Mouse (Mus musculus) intestine, embryonic 14.5 days (tissue): Measurements from ENCODE around the gene Rpa3. TPM values are rescaled to one million over a fixed set of nuclear protein-coding genes. Genes with fewer than 3 reads are reported as not detected.

Experiments
- ATAC-seq: fragments of 200-750 bp; cut with Nextera tagmentation; replicated peaks from 2 replicates; pipeline ENCODE4 v1.8.0; 2017; ENCODE audit warnings: low read depth, moderate number of reproducible peaks, moderate TSS enrichment, moderate library complexity; ENCODE audit not compliant: low FRiP score, low TSS enrichment
- DNase-seq: peaks from one replicate; pipeline ENCODE4 v3.0.0-alpha.2; 2018; ENCODE audit warnings: low spot score
- H3K27ac ChIP-seq: fragments of 300-500 bp; sonication (generic); 2 replicates; pipeline ENCODE4 v1.5.1; 2014; ENCODE audit warnings: low read depth, mild to moderate bottlenecking, control low read depth
- H3K27me3 ChIP-seq: fragments of 300-500 bp; sonication (generic); replicated peaks from 2 replicates; pipeline ENCODE4 v1.6.1; 2014; ENCODE audit warnings: low read length, control low read depth; ENCODE audit not compliant: control insufficient read depth, insufficient read depth
- H3K36me3 ChIP-seq: fragments of 300-500 bp; sonication (generic); 2 replicates; pipeline ENCODE4 v1.6.1; 2014; ENCODE audit warnings: low read length, control low read depth; ENCODE audit not compliant: control insufficient read depth, insufficient read depth
- H3K4me1 ChIP-seq: fragments of 300-500 bp; sonication (generic); replicated peaks from 2 replicates; pipeline ENCODE4 v1.6.1; 2014; ENCODE audit warnings: low read length, control low read depth, mixed read lengths; ENCODE audit not compliant: control insufficient read depth, insufficient read depth
- H3K4me2 ChIP-seq: fragments of 300-500 bp; sonication (generic); 2 replicates; pipeline ENCODE4 v1.6.1; 2014; ENCODE audit warnings: low read length
- H3K4me3 ChIP-seq: fragments of 300-500 bp; sonication (generic); 2 replicates; pipeline ENCODE4 v1.5.1; 2014; ENCODE audit warnings: low read depth, low read length, control low read depth, mixed read lengths
- H3K9ac ChIP-seq: fragments of 300-500 bp; sonication (generic); 2 replicates; pipeline ENCODE4 v1.6.1; 2014; ENCODE audit warnings: mild to moderate bottlenecking, low read length
- H3K9me3 ChIP-seq: fragments of 300-500 bp; sonication (generic); 2 replicates; pipeline ENCODE4 v1.6.1; 2016; ENCODE audit warnings: low read length, control low read depth; ENCODE audit not compliant: control insufficient read depth
- WGBS: fragments of 180-500 bp; shearing (Covaris S2); extraction: QIAGEN DNeasy Blood & Tissue Kit; methylation state at CpG from one replicate; pipeline ENCODE4 v1.1.7; 2014; 5-methylcytosine and 5-hydroxymethylcytosine counted together
- polyA plus RNA-seq: library from polyadenylated mRNA; unstranded; fragments of >200 nt; fragmentation: Nextera tagmentation; extraction: Ambion mirVana; gene quantifications from 2 replicates; pipeline ENCODE4 v1.2.1, GENCODE M21; 2014

Gene Rpa3
- polyA plus RNA-seq = 158 and 160 TPM in 2 replicates

GRCm38 (mm10) chr6:8259004-8259666 lies at the start of gene Rpa3, which contains the start of the genes Umad1 and Gm45062:
TSS of gene Rpa3 (minus strand) at chr6:8259173.
TSS of gene Umad1 (plus strand) at chr6:8259288.
TSS of gene Gm45062 (plus strand) at chr6:8259450.
- Histone ChIP-seq H3K27ac (peak within 1 kb of the TSS; percentile 54; the same call in 1 of the 2 replicates), H3K27me3 (no peaks in the 10 kb centered on the region), H3K4me1 (no peaks in the 10 kb centered on the region; the same call in 1 of the 2 replicates), H3K9me3 (no peaks in the 10 kb centered on the region), H3K4me3 (peak within 1 kb of the TSS; percentile 62), H3K36me3 (peaks cover 16% of the 10 kb centered on the region; the same call in 1 of the 2 replicates), H3K9ac (peak within 1 kb of the TSS; percentile 72), H3K4me2 (peak within 1 kb of the TSS; percentile 88)
- peak; percentile 100 for ATAC-seq
- DNase-seq = peak; percentile 93
- WGBS = under 1% methylated on average over 64 of the region's 64 CpGs

GRCm38 (mm10) chr6:8307878-8308775 lies 49.2 kb upstream of the Rpa3 start:
- no peak overlapping the region for H3K27ac ChIP-seq
- ATAC-seq (no peak), DNase-seq (no peak)
- 73% methylated on average over 6 of the region's 6 CpGs for WGBS
- H3K36me3 ChIP-seq = no peaks in the 10 kb centered on the region
- no peak overlapping the region for H3K4me2 ChIP-seq
- H3K9me3 ChIP-seq = no peaks in the 10 kb centered on the region
- no peak overlapping the region for H3K4me3 ChIP-seq
- no peaks in the 10 kb centered on the region for H3K4me1 ChIP-seq
- no peaks in the 10 kb centered on the region for H3K27me3 ChIP-seq
- no peak overlapping the region for H3K9ac ChIP-seq

- H3K27me3 ChIP-seq = no peaks in the 10 kb centered on the region
- no peaks in the 10 kb centered on the region for H3K9me3 ChIP-seq
- H3K9ac ChIP-seq = no peak overlapping the region
- H3K27ac ChIP-seq = no peak overlapping the region
- no peaks in the 10 kb centered on the region for H3K4me1 ChIP-seq
- no peak overlapping the region for H3K4me2 ChIP-seq
- no peaks in the 10 kb centered on the region for H3K36me3 ChIP-seq
- 90% methylated on average over 6 of the region's 6 CpGs for WGBS
- ATAC-seq (no peak), DNase-seq (no peak)
- H3K4me3 ChIP-seq = no peak overlapping the region
Measured at GRCm38 (mm10) chr6:8299066-8299863, 40.3 kb upstream of the Rpa3 start.

DNA sequence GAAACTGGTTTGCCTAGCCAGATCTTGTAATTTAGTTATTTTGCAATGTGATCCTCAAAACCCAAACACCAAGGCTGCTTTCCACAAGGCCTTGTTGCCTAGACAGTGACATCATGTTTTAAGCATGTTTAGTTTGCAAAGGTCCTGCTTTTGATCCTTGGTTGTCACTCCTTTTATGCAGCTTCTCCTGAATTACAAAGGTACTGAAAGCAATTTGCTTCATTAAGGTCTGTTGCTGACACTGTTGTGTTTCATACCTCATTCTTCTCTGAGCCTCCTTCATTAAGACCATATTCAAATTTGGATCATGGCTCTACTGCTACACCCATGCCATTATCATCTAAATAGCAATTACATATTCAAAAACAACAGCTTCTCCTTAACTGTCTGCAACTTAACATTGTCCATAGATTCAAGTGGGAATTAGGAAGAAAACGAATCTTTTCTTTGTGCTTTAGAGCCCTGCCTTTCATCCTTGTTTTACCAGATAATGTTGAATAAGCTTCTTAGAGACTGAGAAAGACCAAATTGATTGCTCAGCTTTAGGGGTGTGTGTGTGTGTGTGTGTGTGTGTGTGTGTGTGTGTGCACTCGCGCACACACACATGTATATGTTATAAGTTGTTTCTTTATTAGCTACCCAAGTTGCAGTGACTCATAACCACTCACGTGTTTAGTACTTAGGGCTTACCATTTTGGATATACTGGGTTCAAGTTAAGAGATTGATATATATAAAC lies 35.2 kb upstream of the Rpa3 start:
- Histone ChIP-seq H3K27me3 (no peaks in the 10 kb centered on the region), H3K36me3 (no peaks in the 10 kb centered on the region), H3K4me1 (no peaks in the 10 kb centered on the region), H3K9ac (no peak overlapping the region), H3K4me2 (no peak overlapping the region), H3K9me3 (no peaks in the 10 kb centered on the region), H3K27ac (no peak overlapping the region), H3K4me3 (no peak overlapping the region)
- ATAC-seq = no peak
- no peak for DNase-seq
- WGBS = 76% methylated on average over 4 of the region's 4 CpGs

DNA sequence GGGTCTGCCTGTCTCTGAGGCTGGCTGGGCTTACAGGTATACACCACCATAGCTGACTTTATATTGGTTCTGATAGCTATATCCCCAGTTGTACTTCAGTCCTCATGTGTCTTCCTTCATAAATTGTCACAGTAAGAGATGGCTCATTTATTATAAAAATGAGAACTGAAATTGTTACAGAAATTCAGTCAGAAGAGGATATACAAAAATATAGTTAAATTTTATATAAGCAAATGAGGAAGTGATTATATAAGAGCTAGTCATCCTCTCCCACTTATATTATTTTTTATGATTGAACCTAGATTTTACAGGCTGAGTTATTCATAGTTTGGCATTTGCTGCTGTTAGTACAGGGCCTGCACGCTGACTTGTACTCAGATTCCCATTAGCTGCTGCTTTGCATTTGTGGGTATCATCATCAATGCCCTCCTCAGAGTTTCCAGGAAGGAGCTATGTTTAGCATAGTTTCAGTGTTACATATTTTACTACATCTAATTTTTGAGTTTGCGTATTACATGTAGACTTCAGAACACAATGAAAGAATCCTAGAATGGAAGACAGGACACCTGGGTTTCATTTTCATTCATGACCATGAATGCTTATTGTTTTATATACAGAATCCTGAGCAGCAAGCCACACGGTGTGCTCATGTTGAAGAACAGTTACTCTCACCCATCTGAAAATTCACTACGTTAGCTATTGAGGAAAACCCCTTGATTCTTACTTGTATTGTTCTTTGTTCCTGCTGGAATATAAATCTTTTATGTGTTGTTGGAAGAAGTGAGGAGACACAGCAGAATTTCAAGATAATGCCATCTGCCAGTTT lies 30.0 kb upstream of the Rpa3 start:
- no peaks in the 10 kb centered on the region for H3K9me3 ChIP-seq
- H3K27me3 ChIP-seq = no peaks in the 10 kb centered on the region
- 89% methylated on average over 4 of the region's 4 CpGs for WGBS
- H3K4me2 ChIP-seq = no peak overlapping the region
- DNase-seq = no peak
- H3K9ac ChIP-seq = no peak overlapping the region
- no peak overlapping the region for H3K27ac ChIP-seq
- no peaks in the 10 kb centered on the region for H3K4me1 ChIP-seq
- ATAC-seq = no peak
- no peak overlapping the region for H3K4me3 ChIP-seq
- no peaks in the 10 kb centered on the region for H3K36me3 ChIP-seq

DNA sequence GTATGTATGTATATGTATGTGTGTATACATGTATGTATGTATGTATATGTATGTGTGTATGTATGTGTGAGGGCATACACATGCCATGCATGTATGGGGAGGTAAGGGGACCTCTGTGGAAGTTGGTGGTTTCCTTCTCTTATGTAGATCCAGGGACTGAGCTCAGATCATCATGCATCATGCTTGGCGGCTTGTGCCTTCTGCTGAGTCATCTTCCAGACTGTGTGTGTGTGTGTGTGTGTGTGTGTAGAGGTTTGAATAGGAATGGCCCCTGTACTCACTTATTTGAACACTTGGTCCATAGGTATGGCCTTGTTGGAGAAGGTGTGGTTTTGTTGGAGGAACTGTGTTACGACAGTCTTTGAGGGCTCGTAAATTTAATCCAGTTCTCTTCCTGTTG lies 27.2 kb upstream of the Rpa3 start:
- DNase-seq (no peak), ATAC-seq (no peak)
- WGBS = 95% methylated on average over 3 of the region's 3 CpGs
- H3K27me3 ChIP-seq = no peaks in the 10 kb centered on the region
- H3K4me1 ChIP-seq = no peaks in the 10 kb centered on the region
- no peak overlapping the region for H3K9ac ChIP-seq
- H3K27ac ChIP-seq = no peak overlapping the region
- no peak overlapping the region for H3K4me3 ChIP-seq
- no peaks in the 10 kb centered on the region for H3K36me3 ChIP-seq
- H3K9me3 ChIP-seq = no peaks in the 10 kb centered on the region
- no peak overlapping the region for H3K4me2 ChIP-seq

DNA sequence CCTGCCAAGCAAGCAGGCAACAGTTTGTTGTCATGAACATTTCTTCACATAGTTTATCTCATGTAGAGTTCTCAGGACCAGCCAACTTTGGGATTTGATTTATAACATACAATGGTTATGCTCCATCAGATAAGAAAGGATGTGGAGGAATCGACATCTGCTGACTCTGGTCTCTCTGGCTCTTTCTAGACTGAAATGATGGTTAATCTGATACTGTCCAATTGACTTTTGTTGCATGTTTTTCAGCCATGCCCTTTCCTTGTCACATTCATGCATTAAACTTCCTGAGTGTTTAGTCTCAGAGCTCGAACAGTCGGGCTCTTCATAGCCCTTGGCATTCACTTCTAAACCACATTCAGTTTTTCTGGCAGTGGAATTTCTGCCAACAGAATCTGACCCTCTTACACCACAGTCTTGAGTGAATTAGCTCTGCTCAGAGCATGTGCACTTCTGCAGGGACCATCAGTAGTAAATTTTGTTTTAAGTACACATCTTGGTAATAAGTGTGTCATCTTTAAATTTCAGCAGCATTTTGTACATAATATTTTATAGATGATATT lies 26.5 kb upstream of the Rpa3 start:
- no peaks in the 10 kb centered on the region for H3K36me3 ChIP-seq
- no peaks in the 10 kb centered on the region for H3K4me1 ChIP-seq
- H3K9me3 ChIP-seq = no peaks in the 10 kb centered on the region
- DNase-seq = no peak
- no peak overlapping the region for H3K4me3 ChIP-seq
- no peak overlapping the region for H3K4me2 ChIP-seq
- 77% methylated on average over 3 of the region's 3 CpGs for WGBS
- no peak overlapping the region for H3K27ac ChIP-seq
- no peaks in the 10 kb centered on the region for H3K27me3 ChIP-seq
- no peak for ATAC-seq
- no peak overlapping the region for H3K9ac ChIP-seq
